Mouse (Mus musculus) lung, embryonic 16.5 days (tissue): ENCODE results near the gene Rngtt. TPM values are rescaled to one million over a fixed set of nuclear protein-coding genes. Genes with fewer than 3 reads are reported as not detected.

Source experiments
- ATAC-seq: fragments of 200-750 bp; cut with Nextera tagmentation; 2 replicates; pipeline ENCODE4 v1.8.0; 2017; ENCODE audit warnings: low read depth, mild to moderate bottlenecking, moderate library complexity
- H3K27ac ChIP-seq: fragments of 300-500 bp; sonication (generic); 2 replicates; pipeline ENCODE4 v1.5.1; 2014; ENCODE audit warnings: mild to moderate bottlenecking, control low read depth, low read length
- H3K27me3 ChIP-seq: fragments of 300-500 bp; sonication (generic); 2 replicates; pipeline ENCODE4 v1.6.1; 2014; ENCODE audit warnings: low read depth, low read length, mixed read lengths; ENCODE audit not compliant: control insufficient read depth, insufficient read depth
- H3K36me3 ChIP-seq: fragments of 300-500 bp; sonication (generic); 2 replicates; pipeline ENCODE4 v1.6.1; 2014; ENCODE audit warnings: low read length; ENCODE audit not compliant: control insufficient read depth, insufficient read depth
- H3K4me1 ChIP-seq: fragments of 300-500 bp; sonication (generic); replicated peaks from 2 replicates; pipeline ENCODE4 v1.6.1; 2014; ENCODE audit warnings: low read length, mixed read lengths; ENCODE audit not compliant: control insufficient read depth, insufficient read depth
- H3K4me2 ChIP-seq: fragments of 300-500 bp; sonication (generic); 2 replicates; pipeline ENCODE4 v1.6.1; 2014; ENCODE audit warnings: low read depth, low read length, control low read depth
- H3K4me3 ChIP-seq: fragments of 300-500 bp; sonication (generic); 2 replicates; pipeline ENCODE4 v1.5.1; 2014; ENCODE audit warnings: mild to moderate bottlenecking, low read length, control low read depth
- H3K9ac ChIP-seq: fragments of 300-500 bp; sonication (generic); 2 replicates; pipeline ENCODE4 v1.6.1; 2014; ENCODE audit warnings: low read length, control low read depth
- H3K9me3 ChIP-seq: fragments of 300-500 bp; sonication (generic); 2 replicates; pipeline ENCODE4 v1.6.1; 2016; ENCODE audit warnings: low read length; ENCODE audit not compliant: control insufficient read depth
- WGBS: fragments of 180-500 bp; shearing (Covaris S2); extraction: QIAGEN DNeasy Blood & Tissue Kit; methylation state at CpG from one replicate; pipeline ENCODE4 v1.1.7; 2014; 5-methylcytosine and 5-hydroxymethylcytosine counted together
- polyA plus RNA-seq: library from polyadenylated mRNA; unstranded; fragments of >200 nt; fragmentation: Nextera tagmentation; extraction: Ambion mirVana; gene quantifications from 2 replicates; pipeline ENCODE4 v1.2.1, GENCODE M21; 2015

The Rngtt gene
- polyA plus RNA-seq: 20.0 and 22.0 TPM in 2 replicates

- Histone ChIP-seq H3K27me3 (no peaks in the 10 kb centered on the region), H3K9ac (peak within 1 kb of the TSS; percentile 87), H3K36me3 (no peaks in the 10 kb centered on the region), H3K4me2 (peak within 1 kb of the TSS; percentile 70), H3K27ac (peak within 1 kb of the TSS; percentile 45; the same call in 1 of the 2 replicates), H3K4me1 (peaks cover 5% of the 10 kb centered on the region; the same call in 1 of the 2 replicates), H3K4me3 (peak within 1 kb of the TSS; percentile 90), H3K9me3 (no peaks in the 10 kb centered on the region)
- WGBS: 3% methylated on average over 59 of the region's 60 CpGs
- ATAC-seq: peak; percentile 98
Observed at GRCm38 (mm10) chr4:33309764-33310757, at the start of gene Rngtt. TSS of gene Rngtt (plus strand) at chr4:33310311.

GRCm38 (mm10) chr4:33260311-33260710 lies 49.8 kb upstream of the Rngtt start:
- H3K9ac ChIP-seq: no peak overlapping the region
- peak overlapping the region; percentile 89 for H3K27ac ChIP-seq

GRCm38 (mm10) chr4:33261311-33261753 lies 48.8 kb upstream of the Rngtt start:
- Histone ChIP-seq H3K9ac (0 out of 2 replicates have a peak overlapping the region, but pooled peaks have one; percentile 28), H3K27me3 (no peaks in the 10 kb centered on the region), H3K4me1 (peaks cover 24% of the 10 kb centered on the region), H3K36me3 (no peaks in the 10 kb centered on the region), H3K4me2 (peak overlapping the region; percentile 42), H3K27ac (peak overlapping the region; percentile 89), H3K9me3 (no peaks in the 10 kb centered on the region), H3K4me3 (no peak overlapping the region)
- peak; percentile 93 for ATAC-seq
- WGBS: 9% methylated on average over 7 of the region's 7 CpGs

More at GRCm38 (mm10) chr4:33260311-33260710, 49.8 kb upstream of the Rngtt start:
- no peak for ATAC-seq
- no peak overlapping the region for H3K4me2 ChIP-seq
- H3K27me3 ChIP-seq: no peaks in the 10 kb centered on the region
- no peaks in the 10 kb centered on the region for H3K9me3 ChIP-seq
- no peaks in the 10 kb centered on the region for H3K36me3 ChIP-seq
- H3K4me3 ChIP-seq: no peak overlapping the region
- peaks cover 24% of the 10 kb centered on the region for H3K4me1 ChIP-seq

GRCm38 (mm10) chr4:33262897-33263296 lies 47.2 kb upstream of the Rngtt start:
- no peak overlapping the region for H3K9ac ChIP-seq
- no peak for ATAC-seq
- no peaks in the 10 kb centered on the region for H3K9me3 ChIP-seq
- H3K4me2 ChIP-seq: no peak overlapping the region
- H3K4me1 ChIP-seq: peaks cover 20% of the 10 kb centered on the region
- H3K27me3 ChIP-seq: no peaks in the 10 kb centered on the region
- WGBS: 79% methylated on average over 1 of the region's 1 CpGs
- no peak overlapping the region for H3K4me3 ChIP-seq
- H3K27ac ChIP-seq: no peak overlapping the region
- no peaks in the 10 kb centered on the region for H3K36me3 ChIP-seq

GRCm38 (mm10) chr4:33264979-33265726 lies 45.0 kb upstream of the Rngtt start:
- no peak overlapping the region for H3K27ac ChIP-seq
- no peaks in the 10 kb centered on the region for H3K36me3 ChIP-seq
- ATAC-seq: no peak
- no peaks in the 10 kb centered on the region for H3K9me3 ChIP-seq
- no peaks in the 10 kb centered on the region for H3K27me3 ChIP-seq
- 77% methylated on average over 11 of the region's 11 CpGs for WGBS
- peaks cover 20% of the 10 kb centered on the region for H3K4me1 ChIP-seq
- no peak overlapping the region for H3K9ac ChIP-seq
- no peak overlapping the region for H3K4me2 ChIP-seq
- no peak overlapping the region for H3K4me3 ChIP-seq

- H3K9ac ChIP-seq: no peak overlapping the region
- 76% methylated on average over 11 of the region's 11 CpGs for WGBS
- ATAC-seq: no peak
- H3K4me2 ChIP-seq: no peak overlapping the region
- H3K4me3 ChIP-seq: no peak overlapping the region
- no peaks in the 10 kb centered on the region for H3K9me3 ChIP-seq
- H3K4me1 ChIP-seq: no peaks in the 10 kb centered on the region
- no peaks in the 10 kb centered on the region for H3K27me3 ChIP-seq
- no peak overlapping the region for H3K27ac ChIP-seq
- no peaks in the 10 kb centered on the region for H3K36me3 ChIP-seq
Observed at GRCm38 (mm10) chr4:33270386-33271314, 39.5 kb upstream of the Rngtt start.

GRCm38 (mm10) chr4:33273437-33273836 lies 36.7 kb upstream of the Rngtt start:
- ATAC-seq: no peak
- 44% methylated on average over 3 of the region's 3 CpGs for WGBS
- H3K27me3 ChIP-seq: no peaks in the 10 kb centered on the region
- no peaks in the 10 kb centered on the region; the same call in 1 of the 2 replicates for H3K9me3 ChIP-seq
- no peaks in the 10 kb centered on the region for H3K4me1 ChIP-seq
- H3K4me2 ChIP-seq: no peak overlapping the region
- no peak overlapping the region for H3K9ac ChIP-seq
- H3K36me3 ChIP-seq: no peaks in the 10 kb centered on the region
- no peak overlapping the region for H3K27ac ChIP-seq
- H3K4me3 ChIP-seq: no peak overlapping the region

GRCm38 (mm10) chr4:33281891-33282685 lies 28.0 kb upstream of the Rngtt start:
- H3K4me1 ChIP-seq: no peaks in the 10 kb centered on the region
- WGBS: 83% methylated on average over 3 of the region's 3 CpGs
- ATAC-seq: no peak
- no peak overlapping the region for H3K27ac ChIP-seq
- H3K4me2 ChIP-seq: no peak overlapping the region
- H3K9ac ChIP-seq: no peak overlapping the region
- H3K9me3 ChIP-seq: no peaks in the 10 kb centered on the region; the same call in 1 of the 2 replicates
- H3K27me3 ChIP-seq: no peaks in the 10 kb centered on the region
- no peaks in the 10 kb centered on the region for H3K36me3 ChIP-seq
- H3K4me3 ChIP-seq: no peak overlapping the region
